Mouse (Mus musculus): Measurements from ENCODE around the gene Sh2b2. TPM values are rescaled to one million over a fixed set of nuclear protein-coding genes. Genes with fewer than 3 reads are reported as not detected.

Gene Sh2b2
- polyA plus RNA-seq, 1 experiment = 2.7 TPM

DNA sequence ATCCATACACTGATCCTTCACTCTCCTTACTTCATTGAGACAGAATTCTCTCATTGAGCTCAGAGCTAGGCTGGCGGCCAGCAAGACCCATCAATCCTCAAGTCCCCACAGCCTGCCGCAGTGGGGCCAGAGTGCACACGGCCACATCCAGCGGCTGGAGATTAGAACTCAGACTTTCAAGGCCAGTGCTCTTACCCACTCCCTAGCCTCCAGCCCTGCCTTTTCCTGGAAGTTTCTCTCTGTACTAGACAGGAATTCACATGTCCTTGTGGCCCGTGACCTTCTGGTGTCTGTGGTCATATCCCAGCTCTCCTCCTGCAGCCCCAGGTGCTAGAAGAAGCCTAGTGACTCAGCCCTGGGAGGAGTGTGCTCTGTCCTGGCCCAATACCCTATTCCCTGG lies 9.7 kb downstream of the Sh2b2 start:
- Histone ChIP-seq H3K9me3 (replicated peaks; ENCODE audit: control insufficient read depth, insufficient read depth, low read length, poor library complexity, severe bottlenecking) (no peaks in the 10 kb centered on the region), H3K27me3 (ENCODE audit: control insufficient read depth, insufficient read depth, low read length, poor library complexity, severe bottlenecking) (no peaks in the 10 kb centered on the region), H3K36me3 (ENCODE audit: control insufficient read depth, insufficient read depth, low read length, poor library complexity, severe bottlenecking) (no peaks in the 10 kb centered on the region), H3K9ac (ENCODE audit: low read depth, poor library complexity, severe bottlenecking) (no peak overlapping the region), H3K27ac (ENCODE audit: insufficient read depth, low read length) (no peak overlapping the region), H3K4me1 (ENCODE audit: control insufficient read depth, insufficient read depth, low read length) (peaks cover 2% of the 10 kb centered on the region), H3K4me3 (ENCODE audit: low read depth, low read length) (no peak overlapping the region)
- no peak for TF ChIP-seq EP300 (IDR thresholded peaks at IDR 0.05; ENCODE audit: insufficient read depth, low read depth, low read length)
- TF ChIP-seq CTCF (IDR thresholded peaks at IDR 0.05; ENCODE audit: low read depth, low read length) = no peak
- TF ChIP-seq POLR2A (IDR thresholded peaks at IDR 0.05; ENCODE audit: insufficient read depth, low read length) = no peak

- TF ChIP-seq EP300 (IDR thresholded peaks at IDR 0.05; ENCODE audit: insufficient read depth, low read depth, low read length) (no peak), CTCF (IDR thresholded peaks at IDR 0.05; ENCODE audit: low read depth, low read length) (no peak), POLR2A (IDR thresholded peaks at IDR 0.05; ENCODE audit: insufficient read depth, low read length) (no peak)
- H3K27me3 ChIP-seq (ENCODE audit: control insufficient read depth, insufficient read depth, low read length, poor library complexity, severe bottlenecking) = no peaks in the 10 kb centered on the region
- H3K9me3 ChIP-seq (replicated peaks; ENCODE audit: control insufficient read depth, insufficient read depth, low read length, poor library complexity, severe bottlenecking) = no peaks in the 10 kb centered on the region
- H3K4me1 ChIP-seq (ENCODE audit: control insufficient read depth, insufficient read depth, low read length) = no peaks in the 10 kb centered on the region
- no peak overlapping the region for H3K27ac ChIP-seq (ENCODE audit: insufficient read depth, low read length)
- H3K4me3 ChIP-seq (ENCODE audit: low read depth, low read length) = no peak overlapping the region
- H3K36me3 ChIP-seq (ENCODE audit: control insufficient read depth, insufficient read depth, low read length, poor library complexity, severe bottlenecking) = no peaks in the 10 kb centered on the region
- H3K9ac ChIP-seq (ENCODE audit: low read depth, poor library complexity, severe bottlenecking) = no peak overlapping the region
These were observed 15.9 kb downstream of the Sh2b2 start for GRCm38 (mm10) chr5:136230348-136231035.

DNA sequence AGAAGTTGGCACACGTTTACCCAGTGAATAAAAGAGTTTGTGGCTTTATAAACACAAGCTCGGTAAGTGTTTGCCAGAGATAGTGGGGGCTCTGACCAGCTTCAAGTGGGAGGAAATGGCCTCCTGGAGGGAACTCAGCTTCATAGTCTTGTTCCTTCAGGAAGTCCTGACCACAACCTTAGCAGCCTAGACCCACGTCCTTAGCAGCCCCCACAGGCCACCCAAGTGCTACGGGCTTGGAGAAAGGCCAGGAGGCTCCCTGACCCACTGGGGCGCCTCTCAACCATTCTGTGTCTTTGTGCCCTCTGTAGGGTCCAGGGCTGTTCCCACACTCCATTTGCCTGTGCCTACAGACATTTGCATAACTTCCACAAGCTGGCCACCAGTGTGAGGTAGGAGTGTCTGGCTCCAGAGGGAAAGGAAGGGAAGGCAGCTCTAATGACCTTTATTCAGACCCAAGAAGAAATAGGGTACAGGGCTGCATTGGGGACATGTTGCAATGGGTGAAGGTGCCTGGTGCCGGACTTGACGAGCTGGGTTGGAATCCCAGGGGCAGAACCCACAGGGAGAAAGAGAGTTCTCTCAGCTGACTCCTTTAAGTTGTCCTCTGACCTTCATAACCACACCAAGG lies 20.0 kb downstream of the Sh2b2 start:
- Histone ChIP-seq H3K27me3 (ENCODE audit: control insufficient read depth, insufficient read depth, low read length, poor library complexity, severe bottlenecking) (no peaks in the 10 kb centered on the region), H3K9me3 (replicated peaks; ENCODE audit: control insufficient read depth, insufficient read depth, low read length, poor library complexity, severe bottlenecking) (no peaks in the 10 kb centered on the region), H3K36me3 (ENCODE audit: control insufficient read depth, insufficient read depth, low read length, poor library complexity, severe bottlenecking) (no peaks in the 10 kb centered on the region), H3K27ac (ENCODE audit: insufficient read depth, low read length) (no peak overlapping the region), H3K4me3 (ENCODE audit: low read depth, low read length) (no peak overlapping the region), H3K9ac (ENCODE audit: low read depth, poor library complexity, severe bottlenecking) (no peak overlapping the region), H3K4me1 (ENCODE audit: control insufficient read depth, insufficient read depth, low read length) (no peaks in the 10 kb centered on the region)
- no peak for TF ChIP-seq EP300 (IDR thresholded peaks at IDR 0.05; ENCODE audit: insufficient read depth, low read depth, low read length)
- TF ChIP-seq CTCF (IDR thresholded peaks at IDR 0.05; ENCODE audit: low read depth, low read length) = no peak
- TF ChIP-seq POLR2A (IDR thresholded peaks at IDR 0.05; ENCODE audit: insufficient read depth, low read length) = no peak

DNA sequence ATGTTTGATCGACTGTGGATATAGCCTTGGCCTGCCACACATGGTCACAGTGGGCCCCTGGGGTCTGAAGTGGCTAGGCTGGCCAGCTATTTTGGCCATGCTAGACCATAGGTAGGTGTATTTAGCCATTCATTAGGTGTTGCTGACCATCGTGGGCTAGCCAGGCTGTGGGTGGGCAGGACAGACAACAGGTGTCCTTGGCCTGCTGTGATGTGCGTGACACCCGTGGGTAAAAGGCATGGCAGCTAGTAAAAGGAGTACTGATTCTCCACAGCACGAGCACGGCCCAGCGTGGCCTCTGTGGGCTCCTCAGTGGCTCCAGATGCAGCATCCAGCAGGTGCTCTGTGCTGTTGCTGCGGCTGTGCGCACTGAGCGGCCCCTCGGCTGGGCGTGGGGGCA lies 27.8 kb downstream of the Sh2b2 start:
- Histone ChIP-seq H3K9ac (ENCODE audit: low read depth, poor library complexity, severe bottlenecking) (no peak overlapping the region), H3K4me1 (ENCODE audit: control insufficient read depth, insufficient read depth, low read length) (no peaks in the 10 kb centered on the region), H3K36me3 (ENCODE audit: control insufficient read depth, insufficient read depth, low read length, poor library complexity, severe bottlenecking) (no peaks in the 10 kb centered on the region), H3K4me3 (ENCODE audit: low read depth, low read length) (peak overlapping the region; percentile 36; the same call in 1 of the 2 replicates), H3K9me3 (replicated peaks; ENCODE audit: control insufficient read depth, insufficient read depth, low read length, poor library complexity, severe bottlenecking) (no peaks in the 10 kb centered on the region), H3K27ac (ENCODE audit: insufficient read depth, low read length) (no peak overlapping the region), H3K27me3 (ENCODE audit: control insufficient read depth, insufficient read depth, low read length, poor library complexity, severe bottlenecking) (no peaks in the 10 kb centered on the region)
- TF ChIP-seq POLR2A (IDR thresholded peaks at IDR 0.05; ENCODE audit: insufficient read depth, low read length) = no peak
- no peak for TF ChIP-seq CTCF (IDR thresholded peaks at IDR 0.05; ENCODE audit: low read depth, low read length)
- TF ChIP-seq EP300 (IDR thresholded peaks at IDR 0.05; ENCODE audit: insufficient read depth, low read depth, low read length) = no peak

- Histone ChIP-seq H3K9ac (ENCODE audit: low read depth, poor library complexity, severe bottlenecking) (no peak overlapping the region), H3K4me3 (ENCODE audit: low read depth, low read length) (no peak overlapping the region), H3K27ac (ENCODE audit: insufficient read depth, low read length) (no peak overlapping the region), H3K4me1 (ENCODE audit: control insufficient read depth, insufficient read depth, low read length) (no peaks in the 10 kb centered on the region), H3K27me3 (ENCODE audit: control insufficient read depth, insufficient read depth, low read length, poor library complexity, severe bottlenecking) (no peaks in the 10 kb centered on the region), H3K9me3 (replicated peaks; ENCODE audit: control insufficient read depth, insufficient read depth, low read length, poor library complexity, severe bottlenecking) (no peaks in the 10 kb centered on the region), H3K36me3 (ENCODE audit: control insufficient read depth, insufficient read depth, low read length, poor library complexity, severe bottlenecking) (no peaks in the 10 kb centered on the region)
- TF ChIP-seq CTCF (IDR thresholded peaks at IDR 0.05; ENCODE audit: low read depth, low read length) = no peak
- no peak for TF ChIP-seq POLR2A (IDR thresholded peaks at IDR 0.05; ENCODE audit: insufficient read depth, low read length)
- no peak for TF ChIP-seq EP300 (IDR thresholded peaks at IDR 0.05; ENCODE audit: insufficient read depth, low read depth, low read length)
These were observed 28.4 kb downstream of the Sh2b2 start for GRCm38 (mm10) chr5:136217932-136218381.

All from ES-Bruce4 (cell line).